8 mouse cellular contexts compared by ENCODE assay signal in genomic region chr8:22398142-22398951, GRCm38 (mm10). TPM values are rescaled to one million over a fixed set of nuclear protein-coding genes. Genes with fewer than 3 reads are reported as not detected.
DNase-seq lines count a peak whose midpoint lies in the region; ATAC-seq and TF ChIP-seq lines count a peak whose summit lies in the region.

Gene Slc25a15 (minus strand): TSS chr8:22398597.

- intact Hi-C loops in heart, postnatal 10 days (cut with DNase I) = loop anchor here (5.0 to 10.0 kb wide), 2 partner anchors 206 to 334 kb away; partner anchors contain the start of genes Alg11, Atp7b and Vps36

- peak within 1 kb of the TSS; percentile 99 for H3K9ac ChIP-seq in ES-Bruce4 (ENCODE audit: low read depth, poor library complexity, severe bottlenecking)
- H3K9ac ChIP-seq in forebrain, embryonic 12.5 days = peak within 1 kb of the TSS; percentile 73

- H3K4me1 ChIP-seq in ES-Bruce4 (ENCODE audit: control insufficient read depth, insufficient read depth, low read length) = no peaks in the 10 kb centered on the region
- H3K4me1 ChIP-seq in forebrain, embryonic 12.5 days = peaks cover 13% of the 10 kb centered on the region
- H3K4me1 ChIP-seq in lung, adult 2 months (ENCODE audit: control insufficient read depth, insufficient read depth, low read length) = peaks cover 2% of the 10 kb centered on the region; the same call in 1 of the 2 replicates

- no peaks in the 10 kb centered on the region for H3K27me3 ChIP-seq in ES-Bruce4 (ENCODE audit: control insufficient read depth, insufficient read depth, low read length, poor library complexity, severe bottlenecking)
- H3K27me3 ChIP-seq in forebrain, embryonic 12.5 days = peaks cover 3% of the 10 kb centered on the region; the same call in 1 of the 2 replicates

- H3K4me3 ChIP-seq in ES-Bruce4 (ENCODE audit: low read depth, low read length) = peak within 1 kb of the TSS; percentile 94
- H3K4me3 ChIP-seq in forebrain, embryonic 12.5 days (replicated peaks) = peak within 1 kb of the TSS; percentile 78
- peak within 1 kb of the TSS; percentile 75 for H3K4me3 ChIP-seq in lung, adult 2 months (replicated peaks; ENCODE audit: extremely low read depth, low read depth, low read length)

- peak within 1 kb of the TSS; percentile 81 for H3K4me2 ChIP-seq in forebrain, embryonic 12.5 days

- no peak for TF ChIP-seq CTCF in ES-Bruce4 (IDR thresholded peaks at IDR 0.05; ENCODE audit: low read depth, low read length)
- TF ChIP-seq CTCF in lung, adult 2 months (IDR thresholded peaks at IDR 0.05; ENCODE audit: insufficient read depth, low read length) = no peak

- ATAC-seq in forebrain, embryonic 12.5 days (ENCODE audit: low FRiP score) = peak; percentile 93
- ATAC-seq in neutrophil, adult 5-6 weeks (ENCODE audit: extremely low read depth, insufficient number of reproducible peaks, low FRiP score, poor library complexity, severe bottlenecking) = peak; percentile 82

- peak within 1 kb of the TSS; percentile 22; the same call in 1 of the 2 replicates for H3K27ac ChIP-seq in ES-Bruce4 (ENCODE audit: insufficient read depth, low read length)
- peak within 1 kb of the TSS; percentile 68 for H3K27ac ChIP-seq in forebrain, embryonic 12.5 days

- H3K9me3 ChIP-seq in ES-Bruce4 (replicated peaks; ENCODE audit: control insufficient read depth, insufficient read depth, low read length, poor library complexity, severe bottlenecking) = no peaks in the 10 kb centered on the region
- H3K9me3 ChIP-seq in forebrain, embryonic 12.5 days = no peaks in the 10 kb centered on the region

- H3K36me3 ChIP-seq in ES-Bruce4 (ENCODE audit: control insufficient read depth, insufficient read depth, low read length, poor library complexity, severe bottlenecking) = peaks cover 8% of the 10 kb centered on the region; the same call in 1 of the 2 replicates
- no peaks in the 10 kb centered on the region for H3K36me3 ChIP-seq in forebrain, embryonic 12.5 days (replicated peaks)

- peak; percentile 99 for TF ChIP-seq POLR2A in ES-Bruce4 (IDR thresholded peaks at IDR 0.05; ENCODE audit: insufficient read depth, low read length)
- peak; percentile 97 for TF ChIP-seq POLR2A in lung, adult 2 months (IDR thresholded peaks at IDR 0.05; ENCODE audit: borderline replicate concordance, extremely low read depth, low read depth, low read length)

- no peak for TF ChIP-seq EP300 in ES-Bruce4 (IDR thresholded peaks at IDR 0.05; ENCODE audit: insufficient read depth, low read depth, low read length)

- under 1% methylated on average over 69 of the region's 77 CpGs for WGBS in forebrain, embryonic 12.5 days
- under 1% methylated on average over 77 of the region's 77 CpGs for WGBS in large intestine, adult 2 months
- under 1% methylated on average over 67 of the region's 77 CpGs for WGBS in lung, adult 2 months

- peak; percentile 69 for DNase-seq in c-Kit-positive CD71-positive TER-119-positive erythroid progenitor cells, embryonic 14.5 days (ENCODE audit: low spot score)
- DNase-seq in heart, postnatal 10 days = peak; percentile 93 to 95
- no peak for DNase-seq in large intestine, adult 2 months (ENCODE audit: low read depth, low spot score)
- DNase-seq in lung, adult 2 months = peak; percentile 93
- peak; percentile 77 to 82 for DNase-seq in thymus, adult 18-20 months

RNA-seq across cellular contexts. Expression of gene Slc25a15, which starts in this region (rescaled TPM):
- polyA plus RNA-seq in ES-Bruce4 (2011; ENCODE audit: insufficient read depth, insufficient read length, low read depth, missing spikeins) = 18.5 and 21.6 TPM in 2 replicates
- polyA plus RNA-seq in forebrain, embryonic 12.5 days (2016; fragmentation: Nextera tagmentation; extraction: Ambion mirVana) = 14.1 and 15.4 TPM in 2 replicates
- 10 to 100 TPM; 12.8 to 13.7 TPM for total RNA-seq in heart, postnatal 10 days (2021)
- 34.1 and 84.3 TPM in 2 replicates for polyA plus RNA-seq in large intestine, adult 2 months (2012; rRNA removed)
- polyA plus RNA-seq in lung, adult 2 months (2012; rRNA removed) = 2.7 and 3.2 TPM in 2 replicates
- total RNA-seq in neutrophil, adult 5-6 weeks (2017) = 5.8 and 6.3 TPM in 2 replicates
